Mouse (Mus musculus) hindbrain, postnatal 0 days (tissue): Measurements from ENCODE around the gene Oprm1. TPM values are rescaled to one million over a fixed set of nuclear protein-coding genes. Genes with fewer than 3 reads are reported as not detected.
"Not testable (repeated sequence)": the region's sequence is repeated elsewhere in the genome, so short reads cannot be mapped to it uniquely, and the experiment has no call there.

ENCODE experiments used
- ATAC-seq: fragments of 200-750 bp; cut with Nextera tagmentation; 2 replicates; pipeline ENCODE4 v1.8.0; 2017; ENCODE audit warnings: mild to moderate bottlenecking, moderate TSS enrichment, moderate library complexity
- DNase-seq: peaks from one replicate; pipeline ENCODE4 v3.0.0-alpha.2; 2015; ENCODE audit warnings: low spot score
- H3K27ac ChIP-seq: fragments of 300-500 bp; sonication (generic); 2 replicates; pipeline ENCODE4 v1.5.1; 2014; ENCODE audit warnings: mild to moderate bottlenecking
- H3K27me3 ChIP-seq: fragments of 300-500 bp; sonication (generic); 2 replicates; pipeline ENCODE4 v1.6.1; 2014; ENCODE audit warnings: low read length, mixed read lengths; ENCODE audit not compliant: insufficient read depth
- H3K36me3 ChIP-seq: fragments of 300-500 bp; sonication (generic); 2 replicates; pipeline ENCODE4 v1.6.1; 2014; ENCODE audit warnings: low read length, mixed read lengths; ENCODE audit not compliant: insufficient read depth
- H3K4me1 ChIP-seq: fragments of 300-500 bp; sonication (generic); 2 replicates; pipeline ENCODE4 v1.6.1; 2014; ENCODE audit warnings: antibody characterized with exemption, low read length, mixed read lengths; ENCODE audit not compliant: insufficient read depth
- H3K4me2 ChIP-seq: fragments of 300-500 bp; sonication (generic); 2 replicates; pipeline ENCODE4 v1.6.1; 2014; ENCODE audit warnings: low read depth, mild to moderate bottlenecking, low read length, moderate library complexity, mixed read lengths
- H3K4me3 ChIP-seq: fragments of 300-500 bp; sonication (generic); 2 replicates; pipeline ENCODE4 v1.5.1; 2014; ENCODE audit warnings: low read length
- H3K9ac ChIP-seq: fragments of 300-500 bp; sonication (generic); replicated peaks from 2 replicates; pipeline ENCODE4 v1.6.1; 2014; ENCODE audit warnings: mild to moderate bottlenecking, low read length, moderate library complexity, mixed read lengths
- H3K9me3 ChIP-seq: fragments of 300-500 bp; sonication (generic); 2 replicates; pipeline ENCODE4 v1.6.1; 2016; ENCODE audit warnings: low read length, mixed read lengths
- CTCF ChIP-seq: IDR thresholded peaks from 2 replicates; pipeline ENCODE4 v1.5.1; 2016; ENCODE audit warnings: antibody characterized with exemption, control low read depth, low read depth
- WGBS: fragments of 180-500 bp; shearing (Covaris S2); extraction: QIAGEN DNeasy Blood & Tissue Kit; methylation state at CpG from one replicate; pipeline ENCODE4 v1.1.7; 2014; 5-methylcytosine and 5-hydroxymethylcytosine counted together
- polyA plus RNA-seq: library from polyadenylated mRNA; unstranded; fragments of >200 nt; fragmentation: Nextera tagmentation; extraction: Ambion mirVana; gene quantifications from 2 replicates; pipeline ENCODE4 v1.2.1, GENCODE M21; 2015
- total RNA-seq: library from RNA; depleted of rRNA; stranded (reverse); fragments of >200 nt; gene quantifications from 2 replicates; pipeline ENCODE4 v1.2.3, GENCODE M21; 2014

The Oprm1 gene
- total and polyA plus RNA-seq, 2 experiments from 2014 or later = 2.1 to 12.4 TPM

GRCm38 (mm10) chr10:6855812-6856211 is 97.5 kb downstream of the Oprm1 start:
- no peaks in the 10 kb centered on the region for H3K9me3 ChIP-seq
- no peak overlapping the region for H3K27ac ChIP-seq
- no peaks in the 10 kb centered on the region for H3K4me1 ChIP-seq
- H3K36me3 ChIP-seq = no peaks in the 10 kb centered on the region
- DNase-seq (no peak), ATAC-seq (no peak)
- 54% methylated on average over 3 of the region's 3 CpGs for WGBS
- TF ChIP-seq CTCF = no peak
- no peak overlapping the region for H3K9ac ChIP-seq
- no peaks in the 10 kb centered on the region for H3K27me3 ChIP-seq
- no peak overlapping the region for H3K4me3 ChIP-seq
- no peak overlapping the region for H3K4me2 ChIP-seq

GRCm38 (mm10) chr10:6871418-6872072 is 113.2 kb downstream of the Oprm1 start:
- Histone ChIP-seq H3K27ac (no peak overlapping the region), H3K4me3 (no peak overlapping the region), H3K27me3 (no peaks in the 10 kb centered on the region), H3K4me1 (no peaks in the 10 kb centered on the region), H3K9me3 (0 out of 2 replicates have a peak, but pooled peaks cover 2% of the 10 kb centered on the region), H3K36me3 (no peaks in the 10 kb centered on the region), H3K4me2 (no peak overlapping the region), H3K9ac (no peak overlapping the region)
- DNase-seq (no peak), ATAC-seq (no peak)
- 81% methylated on average over 7 of the region's 7 CpGs for whole genome bisulfite sequencing
- no peak for TF ChIP-seq CTCF

- WGBS = 89% methylated on average over 1 of the region's 1 CpGs
- DNase-seq = no peak
Observed at GRCm38 (mm10) chr10:6873917-6874316, 115.6 kb downstream of the Oprm1 start.

GRCm38 (mm10) chr10:6878276-6878881 is 120.1 kb downstream of the Oprm1 start:
- 95% methylated on average over 2 of the region's 2 CpGs for WGBS
- Histone ChIP-seq H3K27ac (no peak overlapping the region), H3K4me2 (no peak overlapping the region), H3K27me3 (no peaks in the 10 kb centered on the region), H3K36me3 (no peaks in the 10 kb centered on the region), H3K4me1 (no peaks in the 10 kb centered on the region), H3K4me3 (no peak overlapping the region), H3K9ac (no peak overlapping the region), H3K9me3 (no peaks in the 10 kb centered on the region)
- no peak for TF ChIP-seq CTCF
- DNase-seq (no peak), ATAC-seq (no peak)

More at GRCm38 (mm10) chr10:6873917-6874316, 115.6 kb downstream of the Oprm1 start:
- no peak overlapping the region for H3K4me3 ChIP-seq
- H3K9me3 ChIP-seq = 0 out of 2 replicates have a peak, but pooled peaks cover 2% of the 10 kb centered on the region
- TF ChIP-seq CTCF = no peak
- no peaks in the 10 kb centered on the region for H3K4me1 ChIP-seq
- ATAC-seq = no peak
- H3K36me3 ChIP-seq = no peaks in the 10 kb centered on the region
- H3K27ac ChIP-seq = no peak overlapping the region
- H3K9ac ChIP-seq = no peak overlapping the region
- no peak overlapping the region for H3K4me2 ChIP-seq
- H3K27me3 ChIP-seq = no peaks in the 10 kb centered on the region

- not testable (repeated sequence) for H3K4me3 ChIP-seq, H3K4me2 ChIP-seq, H3K9me3 ChIP-seq, ATAC-seq, H3K27ac ChIP-seq, H3K9ac ChIP-seq, DNase-seq, H3K27me3 ChIP-seq, H3K4me1 ChIP-seq, H3K36me3 ChIP-seq
- WGBS = 92% methylated on average over 1 of the region's 1 CpGs
Observed at GRCm38 (mm10) chr10:6882041-6882440, 123.7 kb downstream of the Oprm1 start.

- H3K9ac ChIP-seq = no peak overlapping the region
- ATAC-seq (no peak), DNase-seq (peak; percentile 82)
- no peak overlapping the region for H3K27ac ChIP-seq
- no peaks in the 10 kb centered on the region for H3K27me3 ChIP-seq
- H3K4me2 ChIP-seq = no peak overlapping the region
- H3K36me3 ChIP-seq = no peaks in the 10 kb centered on the region
- 2% methylated on average over 1 of the region's 1 CpGs for WGBS
- no peaks in the 10 kb centered on the region for H3K9me3 ChIP-seq
- H3K4me1 ChIP-seq = no peaks in the 10 kb centered on the region
- TF ChIP-seq CTCF = peak; percentile 72
- no peak overlapping the region for H3K4me3 ChIP-seq
Observed at GRCm38 (mm10) chr10:6885460-6885859, 127.2 kb downstream of the Oprm1 start.

GRCm38 (mm10) chr10:6889640-6890245 is 131.4 kb downstream of the Oprm1 start:
- DNase-seq (no peak), ATAC-seq (no peak)
- no peak overlapping the region for H3K9ac ChIP-seq
- no peaks in the 10 kb centered on the region for H3K36me3 ChIP-seq
- H3K4me1 ChIP-seq = no peaks in the 10 kb centered on the region
- no peak overlapping the region for H3K27ac ChIP-seq
- no peaks in the 10 kb centered on the region for H3K27me3 ChIP-seq
- H3K4me2 ChIP-seq = no peak overlapping the region
- no peaks in the 10 kb centered on the region for H3K9me3 ChIP-seq
- 45% methylated on average over 5 of the region's 5 CpGs for WGBS
- no peak overlapping the region for H3K4me3 ChIP-seq
- TF ChIP-seq CTCF = no peak
